Mouse (Mus musculus) right cerebral cortex, postnatal 25 days (tissue): ENCODE results near the gene Cass4.

Experiments used
- DNase-seq: peaks from one replicate; pipeline ENCODE4 v3.0.0; 2022

Cass4 gene

DNA sequence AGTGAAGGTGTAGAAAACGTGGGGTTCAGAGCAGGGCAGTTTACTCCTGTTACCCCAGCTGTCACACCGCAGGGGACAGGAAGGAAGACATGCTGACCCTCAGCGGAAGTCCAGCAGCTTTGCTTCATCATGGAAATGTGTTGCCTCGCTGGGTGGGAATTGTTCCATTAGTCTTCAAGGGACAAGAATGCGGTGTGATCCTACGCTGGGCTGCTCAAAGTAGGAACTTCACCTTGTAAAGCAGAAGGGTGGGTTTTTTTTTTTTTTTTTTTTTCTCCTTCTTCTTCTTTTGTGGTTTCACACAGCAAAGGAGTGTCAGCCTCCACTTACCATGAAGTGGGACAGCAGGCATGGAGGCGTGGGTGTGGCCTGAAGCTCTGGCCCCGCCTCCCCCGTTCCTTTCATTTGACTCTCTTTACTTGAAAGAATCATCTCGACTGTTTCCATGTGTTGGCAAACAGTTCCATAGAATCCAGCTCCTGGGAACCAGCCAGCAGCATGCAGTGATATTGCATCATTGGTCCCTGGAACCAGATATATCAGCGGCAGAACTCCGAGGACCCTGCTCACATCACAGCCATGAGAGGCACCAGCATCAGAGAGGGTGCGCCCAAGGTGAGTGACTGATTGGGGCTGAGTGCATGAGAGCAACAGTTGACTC is at the start of gene Cass4:
Gene Cass4, plus strand, starts transcription at position 404 of the 661 bp plus-strand sequence.
- DNase-seq, result no peak

DNA sequence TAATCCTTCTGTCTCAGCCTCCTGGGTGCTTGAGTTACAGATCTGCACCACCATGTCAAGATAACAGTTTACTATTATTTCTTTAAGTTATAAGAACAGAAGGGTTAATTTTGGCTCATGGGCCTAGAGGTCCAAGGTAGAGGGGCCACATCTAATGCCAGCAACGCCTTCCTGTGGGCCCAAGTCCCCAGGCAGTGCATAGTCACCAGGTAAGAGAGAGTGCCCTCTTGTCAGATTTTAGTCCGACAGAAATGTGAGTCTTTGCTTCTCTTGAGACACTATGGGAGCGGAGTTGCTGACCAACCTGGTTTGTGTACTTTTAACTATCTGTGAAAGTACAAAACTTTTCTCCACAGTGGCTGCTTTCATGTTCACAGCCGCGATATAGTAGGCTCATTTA is 48.9 kb upstream of the Cass4 start:
- no peak for DNase-seq

DNA sequence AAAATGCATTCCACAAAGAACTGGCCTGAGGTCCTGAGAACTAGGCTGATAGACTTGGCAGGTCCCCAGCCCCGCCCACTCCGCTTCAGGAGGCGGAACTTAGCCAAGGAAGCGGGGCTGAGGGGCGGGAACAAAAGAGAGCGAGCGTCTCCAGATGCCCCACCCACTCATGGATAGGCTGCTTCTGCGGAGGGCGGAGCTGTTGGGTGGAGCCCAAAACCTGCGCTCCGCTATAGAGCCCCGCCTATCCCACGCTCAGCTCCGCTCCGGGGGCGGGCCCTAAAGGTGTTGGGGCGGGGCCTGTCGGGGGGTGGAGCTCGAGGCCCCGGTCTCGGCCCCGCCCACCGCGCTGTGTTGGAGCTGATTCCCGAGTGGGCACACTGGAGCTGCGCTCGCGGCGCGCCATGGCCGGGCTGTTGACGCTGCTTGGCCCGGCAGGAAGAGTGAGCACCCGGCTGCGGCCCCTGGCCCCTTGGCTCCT is 48.3 kb upstream of the Cass4 start, which contains the start of gene Fam210b:
Gene Fam210b, plus strand, starts transcription at position 308 of the 481 bp plus-strand sequence.
- peak; percentile 93 for DNase-seq

- DNase-seq, result peak; percentile 26
Observed at GRCm38 (mm10) chr2:172346034-172346929, 47.3 kb upstream of the Cass4 start.

- no peak for DNase-seq
Observed at GRCm38 (mm10) chr2:172346933-172347611, 46.5 kb upstream of the Cass4 start.

- no peak for DNase-seq
Observed at GRCm38 (mm10) chr2:172348297-172348950, 45.2 kb upstream of the Cass4 start.

DNA sequence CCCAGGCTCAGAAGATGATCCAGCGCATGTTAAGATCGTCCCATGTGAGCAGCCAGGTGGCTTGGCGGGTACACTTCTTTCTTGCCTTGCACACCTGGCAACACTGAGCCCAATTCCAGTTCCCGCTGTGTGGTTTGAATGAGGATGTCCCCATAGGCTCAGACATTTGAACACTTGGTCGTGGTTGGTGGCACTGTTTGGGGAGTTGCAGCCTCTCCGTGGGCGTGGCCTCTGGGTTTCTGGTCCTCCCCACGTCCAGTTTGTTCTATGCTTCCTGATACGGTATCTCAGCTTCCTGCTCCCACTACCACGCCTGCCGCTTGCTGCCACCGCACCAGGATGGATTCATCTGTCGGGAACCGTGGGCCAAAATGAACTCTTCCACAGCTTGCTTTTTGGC is 43.8 kb upstream of the Cass4 start:
- DNase-seq, result no peak

- no peak for DNase-seq
Observed at GRCm38 (mm10) chr2:172350773-172351172, 42.8 kb upstream of the Cass4 start.

DNA sequence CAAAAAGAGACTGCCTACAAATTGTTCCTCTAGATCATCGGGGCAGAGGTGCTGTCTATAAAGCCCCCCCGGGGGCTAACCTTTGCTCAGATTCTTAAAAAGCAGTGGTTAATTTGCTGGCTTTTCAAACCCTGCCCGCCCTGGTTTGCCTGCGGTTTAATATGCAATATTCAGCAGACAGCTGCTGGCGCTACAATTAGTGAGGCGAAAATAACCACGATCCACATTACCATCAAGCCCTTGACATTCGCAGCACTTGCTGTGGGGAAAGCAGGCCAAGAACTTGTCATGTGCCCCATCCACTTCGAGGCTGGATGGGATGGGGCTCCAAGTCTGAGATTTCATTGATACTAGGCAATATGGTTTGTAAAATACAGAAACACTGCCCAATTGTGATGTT is 40.4 kb upstream of the Cass4 start:
- no peak for DNase-seq

GRCm38 (mm10) chr2:172354761-172355160 is 38.8 kb upstream of the Cass4 start:
- DNase-seq, result no peak

DNA sequence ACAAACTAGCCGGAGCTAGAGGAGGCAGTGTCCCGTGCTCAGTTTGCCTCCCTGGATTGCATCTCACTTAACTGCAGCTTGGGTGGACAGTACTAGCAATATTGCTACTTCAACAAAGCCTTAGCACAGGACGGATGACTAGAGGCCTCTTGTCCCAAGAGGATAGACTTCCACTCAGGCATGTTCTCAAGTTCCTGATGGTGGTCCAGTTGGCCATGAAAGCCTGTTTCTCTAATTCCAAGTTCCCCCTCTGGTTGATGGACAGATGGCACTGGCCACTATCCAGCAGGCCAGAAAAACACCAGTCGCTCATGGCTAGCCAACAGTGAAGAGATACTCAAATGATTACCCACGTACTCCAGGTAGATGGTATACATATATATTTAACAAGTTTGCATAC is 37.8 kb upstream of the Cass4 start:
- no peak for DNase-seq

DNA sequence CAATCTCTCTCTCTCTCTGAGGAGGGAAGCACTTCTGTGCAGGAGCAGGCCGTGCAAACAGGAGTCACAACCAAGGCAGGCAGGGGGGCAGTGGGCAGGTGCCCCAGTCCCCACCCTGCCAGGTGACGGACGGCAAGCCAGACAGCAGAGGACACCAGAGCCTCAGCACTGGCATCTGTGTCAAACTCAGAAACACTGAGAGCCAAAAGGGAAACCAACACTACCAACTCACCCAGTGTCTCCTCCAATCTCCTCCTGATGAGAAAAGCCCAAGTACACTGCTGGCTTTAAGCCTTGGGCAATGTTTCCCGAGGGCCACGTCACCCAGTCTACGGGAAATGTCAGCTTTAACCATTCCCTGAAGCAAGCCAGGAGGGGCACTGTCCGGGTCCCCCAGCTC is 30.4 kb upstream of the Cass4 start:
- DNase-seq, result no peak

DNA sequence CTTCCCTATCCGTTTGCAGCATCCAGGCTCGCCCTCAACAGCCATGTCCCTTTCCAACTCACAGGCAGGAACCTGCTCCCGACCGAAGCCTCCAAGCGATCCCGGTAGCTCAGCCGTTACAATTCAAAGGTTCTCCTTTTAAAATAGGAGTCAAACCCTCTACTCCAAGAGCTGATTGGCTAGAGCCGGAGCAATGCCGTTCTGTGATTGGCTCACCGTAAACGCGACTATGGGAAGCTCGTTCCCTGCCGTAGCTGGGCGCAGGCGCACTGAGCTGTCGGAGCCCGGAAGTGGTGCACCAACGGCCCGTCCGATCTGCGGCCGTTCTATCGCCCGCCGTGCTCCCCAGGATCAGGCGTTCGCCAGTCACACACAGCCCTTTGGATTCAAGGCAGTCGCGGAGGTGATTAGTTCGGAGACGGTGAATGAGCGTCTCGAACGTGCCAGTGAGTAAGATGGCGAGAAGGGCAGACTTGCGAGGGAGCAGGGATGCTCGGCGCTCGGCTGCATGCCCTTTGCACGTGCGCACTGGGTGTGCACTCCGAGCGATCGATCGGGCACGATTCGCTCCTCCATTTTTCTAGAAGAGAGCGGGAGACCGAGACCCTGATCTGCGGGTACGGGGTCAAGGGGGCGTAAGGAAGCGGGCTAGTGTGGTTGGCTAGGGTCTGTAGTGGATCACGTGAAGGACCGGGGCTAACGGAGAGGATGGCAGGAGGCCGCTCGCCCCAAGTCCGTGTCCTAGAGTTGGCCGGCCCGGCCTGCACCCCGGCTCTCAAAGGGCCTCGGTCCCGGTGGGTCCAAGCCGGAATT is 23.0 kb upstream of the Cass4 start, which contains the start of the genes Aurka and Cstf1:
Gene Aurka, minus strand, starts transcription at position 125 of the 813 bp plus-strand sequence.
Gene Cstf1, plus strand, starts transcription at position 271 of the 813 bp plus-strand sequence.
- peak; percentile 96 for DNase-seq

DNA sequence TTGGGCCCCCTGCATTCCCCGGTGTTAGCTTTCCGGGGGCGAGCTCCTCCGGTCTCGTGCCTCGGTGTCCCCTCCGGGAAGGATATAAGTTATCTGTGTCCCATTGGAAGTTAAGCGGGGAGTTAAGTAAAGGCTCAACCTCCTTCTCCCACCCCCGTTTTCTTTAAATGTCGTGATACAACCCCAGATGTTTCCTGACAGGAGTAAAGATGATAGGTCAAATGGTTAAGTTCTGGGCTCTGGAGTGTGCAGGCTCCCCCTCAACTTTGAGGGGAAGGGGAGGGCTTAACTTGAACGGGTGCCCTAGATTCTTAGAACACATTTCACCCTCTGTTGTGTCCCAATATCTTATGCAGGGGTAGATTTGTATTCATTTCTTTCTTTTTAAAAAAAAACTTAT is 22.3 kb upstream of the Cass4 start:
- no peak for DNase-seq

DNA sequence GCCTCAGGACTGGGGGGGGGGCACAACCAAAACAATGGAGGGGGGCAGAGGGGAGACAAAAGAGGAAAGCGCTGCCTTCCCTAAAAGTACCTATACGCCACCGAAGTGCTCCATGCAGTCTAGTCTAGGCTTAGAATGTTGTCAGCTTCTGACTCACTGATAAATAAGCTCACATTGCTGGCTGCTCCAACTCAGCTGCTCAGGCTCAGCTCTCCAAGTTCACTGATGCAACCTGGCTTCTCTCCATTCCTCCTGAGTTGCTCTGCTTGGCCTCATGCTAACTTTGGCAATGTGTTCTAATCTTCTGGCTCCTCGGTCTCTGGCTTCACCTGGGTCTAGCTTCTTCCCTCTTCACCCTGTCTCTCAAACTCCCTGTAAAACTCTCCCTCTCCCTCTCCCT is 17.0 kb upstream of the Cass4 start:
- DNase-seq, result no peak

DNA sequence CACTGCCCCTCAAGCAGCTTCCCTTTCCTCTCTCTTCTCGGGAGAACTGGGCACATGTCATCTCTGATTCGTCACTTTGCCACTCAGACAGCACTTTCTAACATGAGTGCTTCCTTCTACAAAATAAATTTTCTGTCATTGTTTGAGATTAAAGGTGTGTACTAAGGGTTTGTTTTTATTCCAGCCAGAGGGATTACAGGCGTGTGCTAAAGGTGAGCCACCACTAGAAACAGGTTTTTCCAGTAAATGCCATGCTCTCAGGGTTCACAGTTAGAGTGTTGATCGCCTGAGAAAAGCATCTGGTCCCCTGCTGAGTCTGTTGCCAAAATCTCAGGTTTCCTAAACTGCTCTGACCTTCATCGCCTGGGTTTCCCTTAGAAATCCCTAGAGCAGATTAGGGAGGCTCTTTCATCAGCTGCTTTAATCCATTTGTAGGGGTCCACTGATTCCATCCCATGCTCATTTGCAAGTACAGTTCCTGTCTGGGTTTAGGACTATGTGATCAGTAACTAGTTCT is 16.5 kb upstream of the Cass4 start:
- no peak for DNase-seq

DNA sequence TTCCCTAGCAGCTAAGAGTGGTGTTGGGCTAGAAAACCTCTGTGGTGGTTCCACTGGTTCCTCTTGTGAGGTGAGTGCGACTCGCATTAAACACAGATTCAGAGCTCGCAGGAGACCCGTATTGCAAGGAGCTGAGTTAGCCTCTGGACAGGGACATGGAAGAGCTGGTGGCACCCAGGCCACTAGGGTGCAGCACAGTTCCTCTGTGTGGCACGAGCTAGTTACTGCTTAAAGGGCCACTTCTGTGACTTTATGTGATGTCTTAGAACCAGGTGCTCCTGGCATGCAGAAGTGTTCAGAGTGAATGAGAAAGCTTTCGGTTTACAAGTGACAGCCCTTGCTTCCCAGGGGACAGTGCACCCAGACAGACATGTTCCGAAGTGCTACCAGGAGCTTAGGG is 15.3 kb upstream of the Cass4 start:
- peak; percentile 45 for DNase-seq

DNA sequence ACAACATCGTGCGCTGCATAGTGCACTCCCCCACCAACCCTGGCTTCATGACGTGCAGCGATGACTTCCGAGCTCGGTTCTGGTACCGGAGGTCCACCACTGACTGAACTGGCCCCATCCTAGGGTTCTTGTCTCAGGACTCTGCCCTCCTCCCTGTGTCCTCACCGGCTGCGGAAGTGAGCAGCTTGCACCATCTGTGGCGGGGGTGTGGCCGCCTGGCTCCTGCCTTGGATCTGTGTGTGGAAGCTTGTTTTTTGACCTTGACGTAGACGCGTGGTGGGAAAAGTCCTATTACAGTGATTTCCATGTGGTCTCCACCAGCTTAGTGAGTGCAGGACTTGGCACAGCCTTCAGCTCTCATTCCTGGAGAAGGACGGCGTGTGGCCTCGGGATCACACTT is 13.1 kb upstream of the Cass4 start:
- no peak for DNase-seq

- no peak for DNase-seq
Observed at GRCm38 (mm10) chr2:172381341-172381740, 12.3 kb upstream of the Cass4 start.

GRCm38 (mm10) chr2:172381898-172382297 is 11.7 kb upstream of the Cass4 start:
- DNase-seq, result no peak

DNA sequence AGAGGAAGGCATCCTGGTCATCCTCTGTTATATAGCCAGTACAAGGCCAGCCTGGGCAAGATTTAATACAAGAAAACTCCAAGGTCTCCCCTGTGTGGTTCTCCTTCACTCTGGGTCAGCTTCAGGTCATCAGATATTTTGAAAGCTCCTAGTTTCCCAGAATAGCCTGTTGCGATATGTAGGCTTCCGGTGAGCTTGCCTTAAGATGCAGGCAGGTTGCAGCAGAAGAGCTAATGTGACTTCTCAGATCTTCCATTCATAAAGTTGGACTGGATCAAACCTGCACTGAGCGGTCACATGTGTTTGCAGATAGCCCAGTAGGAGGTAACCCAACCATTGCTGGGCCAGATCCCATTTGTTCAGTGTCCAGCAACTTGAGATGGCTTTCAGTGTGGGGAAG is 8.9 kb upstream of the Cass4 start:
- no peak for DNase-seq

GRCm38 (mm10) chr2:172390341-172390740 is 3.3 kb upstream of the Cass4 start:
- DNase-seq, result no peak
